Mouse (Mus musculus): ENCODE results near the gene Zbtb34. TPM values are rescaled to one million over a fixed set of nuclear protein-coding genes. Genes with fewer than 3 reads are reported as not detected.

The Zbtb34 gene
- total RNA-seq, 2 experiments from 2014 or later = 13.7 to 16.1 TPM

- DNase-seq (ENCODE audit: low spot score in 2 of 2) = no peak
These were observed 73.8 kb downstream of the Zbtb34 start for GRCm38 (mm10) chr2:33357250-33357838.

Small RNAs within 50 kb of the gene (microRNA-seq; reads per million reads assigned to microRNA genes)
- 0 reads per million in 2 experiments for gene Gm25998

Other genes starting within 250 kb of the Zbtb34 start
- gene Angptl2, start 215.3 kb downstream of the Zbtb34 start, total RNA-seq (2021) = 1 to 10 TPM; 2.6 to 5.9 TPM
- gene Ralgps1, start 59.8 kb downstream of the Zbtb34 start, total RNA-seq (2021) = 10 to 100 TPM; 63.8 to 64.1 TPM
- 10 to 100 TPM; 22.0 to 26.3 TPM for gene Zbtb43, start 37.2 kb upstream of the Zbtb34 start, total RNA-seq (2021)
- under 1 TPM; 0.17 to 0.28 TPM for gene Lmx1b, start 209.2 kb upstream of the Zbtb34 start, total RNA-seq (2021)

All from layer of hippocampus, postnatal 14 days (tissue).